Mouse (Mus musculus): ENCODE results near the gene Slco6c1.

DNA sequence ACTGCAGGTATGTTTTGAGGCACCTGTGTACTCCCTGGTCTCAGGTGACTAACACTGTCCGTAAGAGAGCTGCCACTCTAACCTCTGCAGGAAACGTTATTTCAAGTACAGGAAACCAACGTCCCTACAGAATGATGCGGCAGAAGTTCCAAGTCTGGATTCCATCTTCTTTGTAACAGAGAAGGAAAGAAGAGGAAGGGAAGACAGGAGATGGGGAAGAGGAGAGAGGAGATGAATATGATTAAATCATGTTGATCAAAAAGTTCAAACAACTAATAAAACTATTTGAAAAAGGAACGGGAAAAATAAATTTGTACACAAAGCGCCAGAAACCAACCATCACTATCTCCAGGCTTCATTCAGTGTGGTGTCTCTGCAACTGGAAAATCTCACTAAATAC lies at the start of gene Slco6c1:
- TF ChIP-seq POLR2A (IDR thresholded peaks at IDR 0.05; ENCODE audit: control insufficient read depth, low read depth, low read length) = no peak
- no peak for TF ChIP-seq CTCF (IDR thresholded peaks at IDR 0.05; ENCODE audit: control insufficient read depth, insufficient read depth, insufficient replicate concordance, low read depth, low read length)
